Mouse (Mus musculus): ENCODE measurements around the gene Cox4i1.

GRCm38 (mm10) chr8:120715996-120716680, 48.1 kb downstream of the Cox4i1 start:
- no peak for TF ChIP-seq CEBPB (IDR thresholded peaks at IDR 0.05; ENCODE audit: low read depth)
- no peak for TF ChIP-seq CTCF (IDR thresholded peaks at IDR 0.05; ENCODE audit: control insufficient read depth, insufficient read depth, insufficient read length)
- no peak for TF ChIP-seq MAX (IDR thresholded peaks at IDR 0.05)
- TF ChIP-seq FOSL1 (IDR thresholded peaks at IDR 0.05; ENCODE audit: insufficient read depth, low read length, poor library complexity, severe bottlenecking), result no peak
- no peak for TF ChIP-seq MYOG (IDR thresholded peaks at IDR 0.05; ENCODE audit: control insufficient read depth, extremely low read depth, insufficient read length)
- no peak for TF ChIP-seq USF1 (IDR thresholded peaks at IDR 0.05; ENCODE audit: low read depth)
- TF ChIP-seq MYOD1 (IDR thresholded peaks at IDR 0.05; ENCODE audit: control insufficient read depth, insufficient read length, low read depth), result no peak

All from C2C12 (cell line).